Mouse (Mus musculus) midbrain, postnatal 0 days (tissue): ENCODE data around the gene Hipk2. TPM values are rescaled to one million over a fixed set of nuclear protein-coding genes. Genes with fewer than 3 reads are reported as not detected.
A peak's percentile ranks its signal among the peaks of the same experiment; 100 is the strongest.

ENCODE experiments used
- ATAC-seq: fragments of 200-750 bp; cut with Nextera tagmentation; 2 replicates; pipeline ENCODE4 v1.8.0; 2017; ENCODE audit warnings: moderate number of reproducible peaks, mild to moderate bottlenecking, moderate TSS enrichment, moderate library complexity; ENCODE audit not compliant: low FRiP score
- DNase-seq: peaks from one replicate; pipeline ENCODE4 v3.0.0-alpha.2; 2015; ENCODE audit warnings: low spot score
- H3K27ac ChIP-seq: fragments of 300-500 bp; sonication (generic); 2 replicates; pipeline ENCODE4 v1.5.1; 2014; ENCODE audit warnings: low read depth, mild to moderate bottlenecking, low read length, mixed read lengths
- H3K27me3 ChIP-seq: fragments of 300-500 bp; sonication (generic); 2 replicates; pipeline ENCODE4 v1.6.1; 2014; ENCODE audit warnings: low read length, control low read depth, mixed read lengths; ENCODE audit not compliant: insufficient read depth
- H3K36me3 ChIP-seq: fragments of 300-500 bp; sonication (generic); 2 replicates; pipeline ENCODE4 v1.6.1; 2014; ENCODE audit warnings: low read length, control low read depth, mixed read lengths; ENCODE audit not compliant: insufficient read depth
- H3K4me1 ChIP-seq: fragments of 300-500 bp; sonication (generic); 2 replicates; pipeline ENCODE4 v1.6.1; 2014; ENCODE audit warnings: mild to moderate bottlenecking, control low read depth, antibody characterized with exemption, low read length, mixed read lengths; ENCODE audit not compliant: insufficient read depth
- H3K4me2 ChIP-seq: fragments of 300-500 bp; sonication (generic); 2 replicates; pipeline ENCODE4 v1.6.1; 2014; ENCODE audit warnings: low read depth, mild to moderate bottlenecking, low read length, mixed read lengths; ENCODE audit not compliant: poor library complexity, severe bottlenecking
- H3K4me3 ChIP-seq: fragments of 300-500 bp; sonication (generic); 2 replicates; pipeline ENCODE4 v1.5.1; 2014; ENCODE audit warnings: low read depth, mild to moderate bottlenecking, low read length, moderate library complexity
- H3K9ac ChIP-seq: fragments of 300-500 bp; sonication (generic); replicated peaks from 2 replicates; pipeline ENCODE4 v1.6.1; 2014; ENCODE audit warnings: mild to moderate bottlenecking, low read length, moderate library complexity, mixed read lengths; ENCODE audit not compliant: poor library complexity, severe bottlenecking
- H3K9me3 ChIP-seq: fragments of 300-500 bp; sonication (generic); 2 replicates; pipeline ENCODE4 v1.6.1; 2016; ENCODE audit warnings: low read length, control low read depth
- CTCF ChIP-seq: IDR thresholded peaks from 2 replicates; pipeline ENCODE4 v1.5.1; 2016; ENCODE audit warnings: antibody characterized with exemption, mild to moderate bottlenecking
- WGBS: fragments of 180-500 bp; shearing (Covaris S2); extraction: QIAGEN DNeasy Blood & Tissue Kit; methylation state at CpG from one replicate; pipeline ENCODE4 v1.1.7; 2014; 5-methylcytosine and 5-hydroxymethylcytosine counted together
- polyA plus RNA-seq: library from polyadenylated mRNA; unstranded; fragments of >200 nt; fragmentation: Nextera tagmentation; extraction: Ambion mirVana; gene quantifications from 2 replicates; pipeline ENCODE4 v1.2.1, GENCODE M21; 2015
- total RNA-seq: library from RNA; depleted of rRNA; stranded (reverse); fragments of >200 nt; gene quantifications from 2 replicates; pipeline ENCODE4 v1.2.3, GENCODE M21; 2014

Gene Hipk2
- total and polyA plus RNA-seq, 2 experiments from 2014 or later, result 24.3 to 71.0 TPM

DNA sequence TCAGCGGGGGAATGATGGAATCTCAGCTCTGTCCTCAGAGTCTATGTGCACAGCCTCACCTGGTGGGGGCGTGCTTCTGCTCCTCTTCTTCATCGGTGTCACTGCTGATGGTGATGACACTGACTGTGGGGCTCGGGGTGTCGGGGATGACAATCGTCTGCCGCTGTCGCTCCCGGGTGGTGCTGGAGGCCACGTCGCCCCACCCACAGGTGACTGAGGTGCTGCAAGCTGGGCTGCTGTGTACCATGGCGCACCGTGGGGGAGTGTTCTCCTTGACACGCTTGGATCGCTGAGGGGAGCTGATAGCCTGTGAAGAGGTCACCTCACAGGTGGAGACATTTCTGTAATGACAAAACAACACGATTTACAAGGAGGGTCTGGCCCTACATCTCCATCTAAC, 160.1 kb downstream of the Hipk2 start:
- DNase-seq (no peak), ATAC-seq (no peak)
- WGBS, result 93% methylated on average over 16 of the region's 16 CpGs
- H3K36me3 ChIP-seq, result peaks cover 67% of the 10 kb centered on the region
- H3K4me3 ChIP-seq, result no peak overlapping the region
- H3K9ac ChIP-seq, result no peak overlapping the region
- H3K9me3 ChIP-seq, result no peaks in the 10 kb centered on the region
- no peak for TF ChIP-seq CTCF
- no peaks in the 10 kb centered on the region for H3K27me3 ChIP-seq
- H3K27ac ChIP-seq, result no peak overlapping the region
- no peaks in the 10 kb centered on the region for H3K4me1 ChIP-seq
- no peak overlapping the region for H3K4me2 ChIP-seq

DNA sequence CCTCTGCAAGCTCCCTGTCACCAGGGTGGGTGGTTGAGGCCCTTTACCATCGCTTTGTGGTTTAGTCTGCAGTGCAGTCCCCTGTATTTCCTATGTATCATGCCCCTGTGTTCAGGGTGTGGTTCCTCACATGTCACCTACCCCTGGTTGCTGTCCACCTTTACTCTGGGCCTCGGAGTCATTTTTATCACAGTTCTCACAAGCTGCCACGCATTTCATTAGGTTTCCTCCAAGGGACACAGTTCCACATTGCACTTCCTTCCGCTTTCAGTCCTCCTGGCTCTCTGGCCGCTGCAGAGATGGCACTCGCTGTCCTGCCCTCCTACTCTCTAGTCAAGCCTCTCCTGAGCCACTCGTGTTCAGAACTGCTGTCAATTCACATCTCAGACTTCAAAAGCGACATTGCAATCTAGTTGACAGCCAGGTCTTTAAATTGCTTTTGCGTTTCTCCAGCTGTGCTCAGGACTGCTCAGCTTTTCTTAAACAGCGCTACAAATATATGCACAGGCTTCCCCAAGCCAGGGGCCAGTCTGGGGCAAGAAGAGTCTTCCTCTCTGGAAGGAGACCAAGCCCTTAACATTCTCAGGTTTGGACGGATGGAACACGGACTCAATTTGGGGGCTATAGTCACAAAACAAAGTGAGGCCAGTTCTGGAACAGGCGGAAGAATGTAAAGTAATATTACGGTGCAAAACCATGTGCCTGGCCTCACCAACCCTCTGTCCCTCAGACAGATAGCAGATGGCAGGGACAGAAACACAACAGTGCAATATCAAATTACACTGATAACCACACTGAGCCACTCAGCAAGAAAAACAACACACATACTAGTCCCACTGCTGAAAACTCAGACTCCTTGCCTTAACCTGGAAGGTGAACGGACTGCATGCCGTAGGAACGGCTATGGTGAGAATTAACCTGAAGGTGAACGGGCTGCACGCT, 161.7 kb downstream of the Hipk2 start:
- H3K4me1 ChIP-seq, result no peaks in the 10 kb centered on the region
- no peak for TF ChIP-seq CTCF
- no peak overlapping the region for H3K27ac ChIP-seq
- no peaks in the 10 kb centered on the region for H3K9me3 ChIP-seq
- no peak overlapping the region for H3K9ac ChIP-seq
- ATAC-seq (no peak), DNase-seq (no peak)
- H3K27me3 ChIP-seq, result no peaks in the 10 kb centered on the region
- H3K4me3 ChIP-seq, result no peak overlapping the region
- 85% methylated on average over 19 of the region's 19 CpGs for WGBS
- H3K36me3 ChIP-seq, result peaks cover 62% of the 10 kb centered on the region
- no peak overlapping the region for H3K4me2 ChIP-seq

DNA sequence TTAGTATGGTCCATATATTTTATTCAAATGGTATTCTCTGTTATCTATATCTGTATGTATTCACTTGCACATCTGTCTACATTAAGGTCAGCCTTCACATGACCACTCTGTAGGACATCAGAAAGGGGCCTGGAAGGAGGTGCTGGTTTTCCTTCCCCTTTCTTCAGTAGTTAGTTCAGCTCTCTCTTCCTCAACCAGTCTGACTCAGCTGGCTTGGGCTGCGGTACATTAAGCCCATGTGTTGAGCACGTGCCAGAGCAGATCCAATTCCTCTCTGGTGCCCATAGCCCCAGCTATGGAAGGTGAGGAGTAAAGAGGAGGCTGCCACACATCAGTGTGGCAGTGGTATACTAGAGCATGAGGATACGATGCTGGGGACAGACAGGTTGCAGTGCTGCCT, 165.5 kb downstream of the Hipk2 start:
- H3K4me2 ChIP-seq, result no peak overlapping the region
- no peak for TF ChIP-seq CTCF
- H3K9ac ChIP-seq, result no peak overlapping the region
- WGBS, result 93% methylated on average over 3 of the region's 3 CpGs
- H3K9me3 ChIP-seq, result no peaks in the 10 kb centered on the region
- no peaks in the 10 kb centered on the region for H3K27me3 ChIP-seq
- H3K27ac ChIP-seq, result no peak overlapping the region
- H3K4me1 ChIP-seq, result no peaks in the 10 kb centered on the region
- peaks cover 45% of the 10 kb centered on the region for H3K36me3 ChIP-seq
- H3K4me3 ChIP-seq, result no peak overlapping the region
- no peak for DNase-seq
- no peak for ATAC-seq

DNA sequence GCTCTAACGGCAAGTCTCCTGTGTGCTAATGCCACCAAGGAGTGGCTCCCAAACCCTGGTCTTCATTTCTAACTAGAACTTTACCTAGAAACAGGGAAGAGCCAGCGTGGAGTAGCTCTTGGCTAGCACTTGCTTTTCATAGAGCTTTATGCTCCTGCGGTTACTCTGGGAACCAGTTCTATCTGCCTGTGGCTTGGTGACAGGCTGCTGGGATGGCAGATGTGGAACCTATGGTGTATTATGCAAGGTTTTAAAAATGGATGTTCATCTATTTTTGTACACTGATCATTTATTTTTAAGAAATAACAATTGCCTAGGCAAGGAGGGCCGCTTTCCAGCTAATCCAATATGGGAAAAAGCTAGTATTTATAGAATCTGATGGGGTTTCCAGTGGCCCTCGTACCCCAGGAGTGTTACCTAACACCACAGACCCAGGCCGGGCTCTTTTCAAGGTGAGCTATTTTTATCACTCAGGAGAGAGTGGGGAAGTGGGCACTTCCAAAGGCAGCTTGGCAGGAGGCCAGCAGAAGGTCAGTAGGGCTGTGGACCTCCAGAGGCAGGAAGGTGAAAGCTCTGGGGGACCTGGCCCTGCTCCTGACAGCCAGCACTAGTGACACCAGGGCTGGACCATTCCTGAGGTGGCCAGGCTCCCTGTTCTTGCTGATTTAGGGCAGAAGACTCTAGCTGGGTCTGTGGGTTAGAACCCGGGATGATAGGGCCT, 171.5 kb downstream of the Hipk2 start:
- no peak for DNase-seq
- no peak for ATAC-seq
- no peak overlapping the region for H3K9ac ChIP-seq
- no peak overlapping the region for H3K27ac ChIP-seq
- H3K27me3 ChIP-seq, result no peaks in the 10 kb centered on the region
- TF ChIP-seq CTCF, result no peak
- H3K4me3 ChIP-seq, result no peak overlapping the region
- H3K36me3 ChIP-seq, result peaks cover 38% of the 10 kb centered on the region
- 90% methylated on average over 7 of the region's 7 CpGs for WGBS
- no peak overlapping the region for H3K4me2 ChIP-seq
- H3K9me3 ChIP-seq, result no peaks in the 10 kb centered on the region
- no peaks in the 10 kb centered on the region for H3K4me1 ChIP-seq

DNA sequence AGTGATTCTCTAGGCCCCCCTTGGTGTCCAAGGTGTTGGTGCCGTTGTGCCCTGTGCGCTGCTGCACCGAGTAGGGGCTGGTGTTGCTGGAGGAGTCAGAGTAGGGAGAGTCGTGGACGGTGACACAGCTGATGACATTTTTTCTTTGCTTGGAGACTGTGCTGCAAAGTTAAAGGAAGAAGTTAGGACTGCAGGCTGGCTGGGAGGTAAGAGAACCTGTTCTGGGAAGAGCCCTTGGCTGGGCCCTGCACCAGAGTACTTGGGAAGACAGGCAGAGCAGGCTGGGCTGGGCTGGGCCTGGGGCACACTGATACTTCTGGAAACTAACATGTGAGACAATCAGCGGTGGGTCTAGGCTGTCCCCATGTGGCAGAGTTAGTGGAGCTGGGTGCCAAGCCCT, 172.4 kb downstream of the Hipk2 start:
- TF ChIP-seq CTCF, result no peak
- no peak overlapping the region for H3K27ac ChIP-seq
- 91% methylated on average over 6 of the region's 6 CpGs for WGBS
- no peaks in the 10 kb centered on the region for H3K27me3 ChIP-seq
- no peak for ATAC-seq
- peaks cover 45% of the 10 kb centered on the region for H3K36me3 ChIP-seq
- H3K4me1 ChIP-seq, result no peaks in the 10 kb centered on the region
- no peak overlapping the region for H3K4me3 ChIP-seq
- H3K4me2 ChIP-seq, result no peak overlapping the region
- no peak overlapping the region for H3K9ac ChIP-seq
- H3K9me3 ChIP-seq, result no peaks in the 10 kb centered on the region
- no peak for DNase-seq

DNA sequence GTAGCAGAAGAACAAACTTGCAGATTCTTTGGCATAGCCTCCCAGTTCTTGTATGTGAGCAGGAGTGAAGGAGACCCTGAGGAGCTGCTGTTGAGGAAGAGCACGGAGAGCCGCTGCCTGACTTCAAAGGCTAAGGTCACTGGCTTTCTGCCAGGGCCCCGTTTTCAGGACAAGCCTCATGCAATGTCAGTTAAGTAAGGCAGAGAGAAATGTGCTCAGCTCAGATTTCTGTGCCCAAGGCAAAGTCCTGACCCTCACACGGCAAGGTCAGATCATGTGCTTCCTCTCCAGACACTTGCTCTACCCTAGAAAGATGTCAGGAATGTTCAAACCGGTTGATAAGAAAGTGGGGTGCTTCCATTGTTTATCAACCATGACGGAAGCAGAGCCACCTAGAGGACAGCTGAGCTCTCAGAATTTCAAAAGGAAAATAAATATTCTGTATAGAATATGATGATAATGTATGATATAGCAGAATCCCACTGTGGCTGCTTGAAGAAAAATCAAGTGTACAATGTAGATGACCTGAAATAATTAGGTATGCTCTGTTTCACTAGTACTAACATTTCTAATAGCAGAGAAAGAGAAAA, 173.1 kb downstream of the Hipk2 start:
- WGBS, result 52% methylated on average over 6 of the region's 6 CpGs
- no peak overlapping the region for H3K9ac ChIP-seq
- peak; percentile 54 for TF ChIP-seq CTCF
- H3K4me2 ChIP-seq, result no peak overlapping the region
- DNase-seq, result no peak
- no peaks in the 10 kb centered on the region for H3K9me3 ChIP-seq
- no peak overlapping the region for H3K4me3 ChIP-seq
- no peaks in the 10 kb centered on the region for H3K4me1 ChIP-seq
- ATAC-seq, result no peak
- H3K27me3 ChIP-seq, result no peaks in the 10 kb centered on the region
- peaks cover 49% of the 10 kb centered on the region for H3K36me3 ChIP-seq
- H3K27ac ChIP-seq, result no peak overlapping the region
